Mouse (Mus musculus): ENCODE results near the gene Stat1.

DNA sequence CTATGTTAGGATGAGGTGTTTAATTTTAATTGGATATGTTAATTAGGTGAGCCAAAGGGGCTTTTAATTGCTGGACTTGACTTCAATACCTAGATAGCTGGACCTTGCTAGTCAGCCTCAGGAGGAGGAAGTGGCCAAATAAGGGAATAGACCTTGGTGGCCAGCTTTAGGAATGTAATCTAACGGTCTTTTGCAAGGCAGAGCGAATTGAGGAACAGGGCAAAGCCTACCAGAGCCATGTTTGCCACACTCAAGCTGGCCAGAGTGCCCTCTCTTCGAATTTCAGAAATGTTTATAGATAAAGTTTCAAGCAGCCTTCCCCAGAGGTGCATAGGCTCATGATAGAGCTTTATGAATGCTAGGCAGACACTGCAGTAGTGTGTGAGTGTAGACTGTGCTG lies 22.2 kb downstream of the Stat1 start:
- no peak for TF ChIP-seq CTCF (conservative IDR thresholded peaks at IDR 0.05; ENCODE audit: low read length)
- TF ChIP-seq POU5F1 (IDR thresholded peaks at IDR 0.05; ENCODE audit: borderline replicate concordance, low read length), result no peak
